Mouse (Mus musculus) stomach, embryonic 14.5 days (tissue): ENCODE data around the gene Gm5089. TPM values are rescaled to one million over a fixed set of nuclear protein-coding genes. Genes with fewer than 3 reads are reported as not detected.
A peak's percentile ranks its signal among the peaks of the same experiment; 100 is the strongest.

Experiments
- ATAC-seq: fragments of 200-750 bp; cut with Nextera tagmentation; 2 replicates; pipeline ENCODE4 v1.8.0; 2017; ENCODE audit warnings: low read depth, moderate TSS enrichment; ENCODE audit not compliant: insufficient number of reproducible peaks, insufficient read depth, low FRiP score
- H3K27ac ChIP-seq: fragments of 300-500 bp; sonication (generic); 2 replicates; pipeline ENCODE4 v1.5.1; 2014; ENCODE audit warnings: mild to moderate bottlenecking, low read length, moderate library complexity, mixed read lengths
- H3K27me3 ChIP-seq: fragments of 300-500 bp; sonication (generic); 2 replicates; pipeline ENCODE4 v1.6.1; 2014; ENCODE audit warnings: low read length, control low read depth, mixed read lengths; ENCODE audit not compliant: control insufficient read depth, insufficient read depth
- H3K36me3 ChIP-seq: fragments of 300-500 bp; sonication (generic); 2 replicates; pipeline ENCODE4 v1.6.1; 2014; ENCODE audit warnings: mild to moderate bottlenecking, control low read depth, low read length, moderate library complexity, mixed read lengths; ENCODE audit not compliant: control insufficient read depth, insufficient read depth
- H3K4me1 ChIP-seq: fragments of 300-500 bp; sonication (generic); 2 replicates; pipeline ENCODE4 v1.6.1; 2014; ENCODE audit warnings: low read length, control low read depth, mixed read lengths; ENCODE audit not compliant: control insufficient read depth, insufficient read depth
- H3K4me2 ChIP-seq: fragments of 300-500 bp; sonication (generic); replicated peaks from 2 replicates; pipeline ENCODE4 v1.6.1; 2014; ENCODE audit warnings: low read depth, low read length, control low read depth
- H3K4me3 ChIP-seq: fragments of 300-500 bp; sonication (generic); 2 replicates; pipeline ENCODE4 v1.5.1; 2014; ENCODE audit warnings: low read depth, low read length, control low read depth
- H3K9ac ChIP-seq: fragments of 300-500 bp; sonication (generic); replicated peaks from 2 replicates; pipeline ENCODE4 v1.6.1; 2014; ENCODE audit warnings: low read depth, mild to moderate bottlenecking, control low read depth, low read length, moderate library complexity, mixed read lengths
- H3K9me3 ChIP-seq: fragments of 300-500 bp; sonication (generic); 2 replicates; pipeline ENCODE4 v1.6.1; 2016; ENCODE audit warnings: low read depth, low read length, control low read depth; ENCODE audit not compliant: control insufficient read depth
- WGBS: fragments of 180-500 bp; shearing (Covaris S2); extraction: QIAGEN DNeasy Blood & Tissue Kit; methylation state at CpG from one replicate; pipeline ENCODE4 v1.1.7; 2014; 5-methylcytosine and 5-hydroxymethylcytosine counted together
- polyA plus RNA-seq: library from polyadenylated mRNA; unstranded; fragments of >200 nt; fragmentation: Nextera tagmentation; extraction: Ambion mirVana; gene quantifications from 2 replicates; pipeline ENCODE4 v1.2.1, GENCODE M21; 2014

Gm5089 gene
- polyA plus RNA-seq, 1 experiment from 2014 or later: not detected

DNA sequence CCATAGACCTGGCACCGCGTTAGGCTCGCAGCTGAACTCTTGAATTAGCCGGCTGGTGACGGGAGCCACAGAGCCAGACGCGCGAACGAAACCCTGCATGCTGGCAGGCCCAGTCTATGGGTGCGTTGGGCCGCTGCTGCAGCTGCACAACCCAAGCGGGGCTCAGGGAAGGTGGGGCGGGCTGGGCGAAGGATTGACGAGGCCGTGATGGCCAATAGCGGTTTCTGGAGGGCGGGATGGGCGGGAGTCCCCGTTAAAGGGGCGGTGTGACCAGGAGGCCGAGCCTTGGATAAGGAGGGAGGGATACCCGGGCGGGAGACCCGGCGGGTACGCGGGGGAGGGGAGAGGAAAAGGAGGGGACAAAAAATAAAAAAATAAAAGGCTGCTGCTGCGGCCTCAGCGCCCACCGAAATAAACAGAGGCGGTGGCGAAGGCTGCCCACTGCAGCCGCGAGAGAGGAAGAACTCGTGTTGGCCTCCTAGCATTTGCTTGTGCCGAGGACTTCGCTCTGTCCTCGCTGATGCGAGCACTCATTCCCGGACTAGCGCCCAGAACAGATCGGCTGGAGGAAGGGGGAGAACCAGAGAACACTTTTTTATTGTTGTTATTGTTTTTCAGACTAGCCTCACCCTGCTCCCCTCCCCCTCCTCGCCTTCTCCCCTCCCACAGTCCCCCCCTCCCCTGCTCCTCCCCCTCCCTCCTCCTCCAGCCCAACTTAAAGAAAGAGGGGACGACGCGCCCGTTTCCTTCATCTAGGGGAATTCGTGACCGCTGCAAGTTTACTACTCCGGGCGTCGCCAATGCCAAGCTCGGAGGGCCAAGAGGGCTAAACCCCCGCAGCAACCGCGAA, 23.4 kb upstream of the Gm5089 start:
- no peaks in the 10 kb centered on the region for H3K9me3 ChIP-seq
- ATAC-seq: no peak; the same call in 1 of the 2 replicates
- H3K4me2 ChIP-seq: peak overlapping the region; percentile 52
- WGBS: under 1% methylated on average over 56 of the region's 57 CpGs
- H3K4me3 ChIP-seq: peak overlapping the region; percentile 29; the same call in 1 of the 2 replicates
- H3K9ac ChIP-seq: no peak overlapping the region
- H3K36me3 ChIP-seq: no peaks in the 10 kb centered on the region
- H3K27ac ChIP-seq: no peak overlapping the region
- peaks cover 81% of the 10 kb centered on the region for H3K27me3 ChIP-seq
- peaks cover 16% of the 10 kb centered on the region for H3K4me1 ChIP-seq

DNA sequence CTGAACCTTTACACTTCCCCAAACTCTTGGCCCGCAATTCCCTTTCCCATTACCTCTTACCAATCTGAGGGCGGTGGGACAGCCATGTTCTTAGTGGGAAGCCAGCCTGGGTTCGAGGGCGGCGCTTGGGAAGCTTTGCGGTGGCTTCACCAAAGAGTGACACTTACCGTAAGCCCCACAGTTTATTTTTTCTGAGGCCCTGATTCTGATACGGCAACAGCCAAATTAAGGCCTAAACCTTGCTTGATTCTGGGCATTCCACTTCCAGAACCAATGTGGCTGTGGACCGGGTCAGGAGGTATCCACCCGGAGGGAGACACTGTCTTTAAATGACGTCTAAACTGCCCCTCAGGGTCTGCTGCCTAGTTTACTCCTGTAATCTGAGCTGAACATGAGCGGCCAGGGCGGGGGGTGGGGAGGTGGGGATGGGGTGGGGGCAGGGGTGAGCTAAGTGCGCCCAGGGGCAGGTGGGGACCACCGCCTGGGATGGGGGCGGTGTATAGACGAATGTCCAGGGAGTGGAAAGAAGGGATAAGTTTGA, 22.4 kb upstream of the Gm5089 start:
- no peaks in the 10 kb centered on the region for H3K9me3 ChIP-seq
- no peak overlapping the region for H3K27ac ChIP-seq
- H3K4me3 ChIP-seq: no peak overlapping the region
- peaks cover 16% of the 10 kb centered on the region for H3K4me1 ChIP-seq
- H3K4me2 ChIP-seq: no peak overlapping the region
- H3K27me3 ChIP-seq: peaks cover 81% of the 10 kb centered on the region
- no peaks in the 10 kb centered on the region for H3K36me3 ChIP-seq
- WGBS: 2% methylated on average over 17 of the region's 17 CpGs
- ATAC-seq: no peak
- H3K9ac ChIP-seq: no peak overlapping the region

DNA sequence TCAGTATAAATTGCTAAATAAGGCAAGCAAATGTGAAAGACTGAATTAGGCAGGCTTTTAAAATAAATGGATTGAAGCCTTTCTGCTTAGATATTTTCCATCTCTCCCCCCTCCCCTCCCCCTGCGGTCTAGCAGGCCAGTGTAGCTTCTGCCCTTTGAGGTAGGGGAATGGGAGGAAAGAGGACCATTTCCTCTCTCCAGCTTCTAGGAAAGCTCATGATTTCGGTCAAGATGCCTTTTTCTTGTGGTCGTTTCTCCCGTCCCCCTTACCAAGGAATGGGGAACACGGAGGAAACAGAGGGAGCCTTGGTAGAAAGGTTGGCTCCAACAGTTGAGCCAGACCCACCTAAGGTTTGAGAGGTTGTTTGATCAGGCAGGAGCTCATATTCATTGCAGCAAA, 21.7 kb upstream of the Gm5089 start:
- ATAC-seq: no peak
- WGBS: 0% methylated on average over 5 of the region's 5 CpGs
- H3K36me3 ChIP-seq: no peaks in the 10 kb centered on the region
- peaks cover 16% of the 10 kb centered on the region for H3K4me1 ChIP-seq
- no peak overlapping the region for H3K4me3 ChIP-seq
- peaks cover 81% of the 10 kb centered on the region for H3K27me3 ChIP-seq
- H3K9ac ChIP-seq: no peak overlapping the region
- H3K27ac ChIP-seq: no peak overlapping the region
- no peaks in the 10 kb centered on the region for H3K9me3 ChIP-seq
- H3K4me2 ChIP-seq: no peak overlapping the region

DNA sequence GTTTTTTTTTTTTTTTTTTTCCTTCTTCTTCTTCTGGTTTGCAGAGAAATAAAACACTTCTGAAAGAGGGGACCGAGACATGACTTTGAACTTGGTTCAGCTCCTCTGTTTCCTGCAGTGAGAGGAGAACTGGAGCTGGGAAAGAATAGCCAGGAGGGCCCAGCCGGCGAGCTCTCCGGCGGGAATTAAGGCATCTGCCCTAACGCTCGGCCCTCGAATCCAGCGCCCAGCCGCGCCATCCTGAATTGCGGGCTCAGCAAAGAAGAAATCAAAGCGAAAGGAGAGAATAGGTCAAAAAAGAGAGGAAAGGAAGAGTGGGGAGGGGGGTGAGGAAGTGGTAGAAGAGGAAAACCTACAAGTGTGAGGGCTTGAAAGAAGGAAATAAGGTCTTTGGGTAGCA, 21.2 kb upstream of the Gm5089 start:
- WGBS: 1% methylated on average over 13 of the region's 13 CpGs
- ATAC-seq: no peak
- H3K9me3 ChIP-seq: no peaks in the 10 kb centered on the region
- peaks cover 16% of the 10 kb centered on the region for H3K4me1 ChIP-seq
- H3K9ac ChIP-seq: no peak overlapping the region
- H3K4me3 ChIP-seq: no peak overlapping the region
- H3K27ac ChIP-seq: no peak overlapping the region
- no peaks in the 10 kb centered on the region for H3K36me3 ChIP-seq
- H3K4me2 ChIP-seq: no peak overlapping the region
- peaks cover 85% of the 10 kb centered on the region for H3K27me3 ChIP-seq

DNA sequence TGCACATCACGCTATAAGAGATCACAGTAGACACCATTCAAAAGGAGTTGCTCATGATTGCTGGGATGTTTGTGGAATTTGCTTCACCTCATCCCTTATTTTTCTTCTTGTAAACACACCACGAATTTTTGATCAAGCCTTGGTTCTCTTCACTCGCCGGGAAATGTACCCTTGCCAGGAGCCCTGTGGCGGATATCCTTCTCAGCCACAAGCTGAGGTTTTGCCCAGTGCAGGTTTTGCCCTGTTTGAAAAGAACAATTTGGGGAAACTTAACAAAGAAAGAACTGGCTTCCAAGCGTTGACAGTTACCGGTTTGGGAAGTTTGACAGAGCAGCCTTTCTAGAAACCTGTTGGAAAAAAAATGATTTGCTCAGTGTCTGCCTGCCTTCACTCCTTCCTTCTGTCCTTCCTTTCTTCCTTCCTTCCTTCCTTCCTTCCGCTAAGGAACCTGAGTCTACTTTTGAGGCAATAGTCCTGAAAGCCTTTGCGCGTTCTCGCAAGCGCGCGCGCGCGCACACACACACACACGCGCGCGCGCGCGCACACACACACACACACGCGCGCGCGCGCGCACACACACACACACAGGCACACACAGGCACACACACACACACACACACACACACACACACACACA, 20.7 kb upstream of the Gm5089 start:
- Histone ChIP-seq H3K9me3 (no peaks in the 10 kb centered on the region), H3K27me3 (peaks cover 85% of the 10 kb centered on the region), H3K4me3 (no peak overlapping the region), H3K4me2 (no peak overlapping the region), H3K27ac (no peak overlapping the region), H3K4me1 (peaks cover 16% of the 10 kb centered on the region), H3K36me3 (no peaks in the 10 kb centered on the region), H3K9ac (no peak overlapping the region)
- WGBS: 11% methylated on average over 31 of the region's 31 CpGs
- ATAC-seq: no peak

DNA sequence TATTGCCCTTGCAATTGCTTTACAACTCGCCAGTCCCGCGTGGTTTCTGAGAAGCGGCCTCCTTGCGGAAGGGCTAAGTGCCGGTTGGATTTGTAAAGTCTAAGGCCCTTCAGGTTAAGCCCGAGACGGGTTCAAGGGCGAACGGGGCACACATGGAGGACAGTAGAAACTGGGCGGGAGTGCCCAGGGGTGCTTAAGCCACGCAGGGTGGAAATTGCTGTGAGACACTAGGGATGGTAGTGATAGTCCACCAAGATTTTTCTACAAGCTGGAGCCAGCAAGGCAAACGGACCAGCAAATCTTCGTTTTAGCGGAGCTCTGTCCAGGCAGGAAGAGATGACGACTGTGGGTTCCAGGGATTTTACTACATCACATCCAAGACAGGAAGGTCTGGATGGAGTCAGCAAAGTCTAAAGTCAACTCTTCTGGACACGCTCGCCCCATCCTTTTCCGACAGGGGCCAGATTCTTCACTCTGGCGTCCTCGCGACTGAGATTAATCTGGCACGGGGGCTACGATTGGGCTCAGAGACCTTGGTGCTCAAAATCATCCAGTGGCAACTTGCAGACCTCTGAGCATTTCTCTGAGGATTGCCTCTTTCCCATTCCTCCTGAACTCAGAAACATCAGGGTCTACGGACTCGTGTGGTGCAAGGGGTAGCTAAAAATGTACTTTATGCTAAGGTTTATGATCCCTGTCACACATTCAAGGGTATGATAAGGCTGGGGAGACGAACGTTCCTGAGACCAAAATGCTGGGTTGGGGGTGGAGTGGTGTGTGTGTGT, 18.2 kb upstream of the Gm5089 start:
- 3% methylated on average over 28 of the region's 28 CpGs for whole genome bisulfite sequencing
- ATAC-seq: no peak

DNA sequence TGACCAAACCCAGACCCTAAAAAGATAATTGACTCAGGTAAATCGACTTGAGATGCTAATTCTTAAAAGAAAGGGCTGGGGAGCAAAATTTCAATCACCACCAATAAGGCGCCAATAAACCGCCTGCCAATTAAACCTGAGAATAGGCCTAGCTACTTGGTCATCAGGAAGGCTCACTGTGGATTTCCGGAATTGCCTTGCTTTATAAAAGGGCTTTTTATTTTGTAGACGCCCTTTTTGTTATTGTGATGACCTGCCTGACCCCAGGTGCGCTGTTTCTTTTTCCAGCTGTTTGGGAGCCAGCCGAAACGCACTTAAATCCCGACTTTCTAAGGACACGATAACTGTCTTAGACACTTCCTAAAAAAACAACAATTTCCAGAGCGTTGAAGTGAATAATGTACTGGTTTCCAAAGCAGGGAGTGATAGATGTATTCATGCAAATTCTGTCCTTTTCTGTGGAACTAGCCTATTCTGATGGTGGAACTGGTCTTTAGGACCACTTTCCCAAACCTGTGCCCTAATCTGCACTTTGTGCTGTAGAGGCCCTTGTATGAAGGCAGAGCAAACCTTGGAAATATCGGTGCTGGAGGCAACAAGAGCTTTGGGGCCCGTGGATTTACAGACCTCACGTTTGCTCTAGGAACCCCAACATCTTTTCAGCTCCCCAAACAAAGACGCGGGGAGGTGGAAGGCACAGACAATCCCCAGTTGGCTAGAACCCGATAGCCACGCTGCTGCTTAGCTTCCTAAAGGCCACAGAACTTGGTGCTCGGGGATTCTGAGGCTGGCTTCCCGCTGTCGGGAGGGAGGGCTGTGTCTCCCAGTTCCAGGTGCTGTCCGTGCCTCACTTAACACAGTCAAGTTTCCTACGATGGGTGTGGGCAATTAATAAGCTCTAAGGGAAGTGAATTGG, 17.3 kb upstream of the Gm5089 start:
- no peak for ATAC-seq
- 8% methylated on average over 23 of the region's 23 CpGs for whole genome bisulfite sequencing
- Histone ChIP-seq H3K27me3 (peaks cover 81% of the 10 kb centered on the region), H3K4me1 (peaks cover 18% of the 10 kb centered on the region), H3K27ac (no peak overlapping the region), H3K4me3 (no peak overlapping the region), H3K9me3 (no peaks in the 10 kb centered on the region), H3K36me3 (no peaks in the 10 kb centered on the region), H3K4me2 (no peak overlapping the region), H3K9ac (no peak overlapping the region)

More for the DNA sequence above, 18.2 kb upstream of the Gm5089 start:
- no peaks in the 10 kb centered on the region for H3K9me3 ChIP-seq
- no peaks in the 10 kb centered on the region for H3K36me3 ChIP-seq
- no peak overlapping the region for H3K4me3 ChIP-seq
- peaks cover 13% of the 10 kb centered on the region; the same call in 1 of the 2 replicates for H3K4me1 ChIP-seq
- H3K4me2 ChIP-seq: no peak overlapping the region
- H3K9ac ChIP-seq: no peak overlapping the region
- H3K27me3 ChIP-seq: peaks cover 83% of the 10 kb centered on the region
- no peak overlapping the region for H3K27ac ChIP-seq
